Mouse (Mus musculus): ENCODE measurements around the gene Nectin4. TPM values are rescaled to one million over a fixed set of nuclear protein-coding genes. Genes with fewer than 3 reads are reported as not detected.

Nectin4 gene
- total and polyA plus RNA-seq, 2 experiments from 2014 or later = 1.8 to 2.0 TPM

DNA sequence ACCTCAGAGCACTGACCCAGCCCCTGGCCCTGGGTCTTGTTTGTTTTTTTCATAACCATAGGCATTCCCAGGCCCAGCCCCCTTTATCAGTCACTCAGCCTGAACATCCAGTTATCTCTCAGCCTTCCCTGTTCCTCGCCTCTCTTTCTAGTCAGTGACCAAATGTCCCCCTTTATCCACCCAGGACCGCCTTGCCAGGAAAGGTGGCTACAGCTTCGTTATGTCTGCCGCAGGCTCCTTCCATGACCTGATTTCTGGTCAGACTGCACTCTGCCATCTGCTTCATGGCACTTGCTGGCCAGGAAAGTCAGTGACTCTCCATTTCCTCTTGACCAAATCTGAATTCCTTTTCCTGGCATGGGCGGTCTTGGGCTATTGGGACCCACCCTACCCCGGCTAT lies 8.4 kb downstream of the Nectin4 start:
- Histone ChIP-seq H3K9me3 (ENCODE audit: low read length) (no peaks in the 10 kb centered on the region), H3K36me3 (ENCODE audit: insufficient read depth) (no peaks in the 10 kb centered on the region), H3K4me1 (ENCODE audit: insufficient read depth) (no peaks in the 10 kb centered on the region), H3K9ac (no peak overlapping the region), H3K4me2 (ENCODE audit: low read depth) (no peak overlapping the region), H3K4me3 (ENCODE audit: low read depth, low read length) (no peak overlapping the region), H3K27ac (ENCODE audit: low read depth, low read length) (no peak overlapping the region), H3K27me3 (ENCODE audit: insufficient read depth, low read length) (no peaks in the 10 kb centered on the region)
- 93% methylated on average over 6 of the region's 6 CpGs for WGBS
- ATAC-seq = no peak
- TF ChIP-seq CTCF (IDR thresholded peaks at IDR 0.05; ENCODE audit: low read depth) = no peak
- DNase-seq = no peak

DNA sequence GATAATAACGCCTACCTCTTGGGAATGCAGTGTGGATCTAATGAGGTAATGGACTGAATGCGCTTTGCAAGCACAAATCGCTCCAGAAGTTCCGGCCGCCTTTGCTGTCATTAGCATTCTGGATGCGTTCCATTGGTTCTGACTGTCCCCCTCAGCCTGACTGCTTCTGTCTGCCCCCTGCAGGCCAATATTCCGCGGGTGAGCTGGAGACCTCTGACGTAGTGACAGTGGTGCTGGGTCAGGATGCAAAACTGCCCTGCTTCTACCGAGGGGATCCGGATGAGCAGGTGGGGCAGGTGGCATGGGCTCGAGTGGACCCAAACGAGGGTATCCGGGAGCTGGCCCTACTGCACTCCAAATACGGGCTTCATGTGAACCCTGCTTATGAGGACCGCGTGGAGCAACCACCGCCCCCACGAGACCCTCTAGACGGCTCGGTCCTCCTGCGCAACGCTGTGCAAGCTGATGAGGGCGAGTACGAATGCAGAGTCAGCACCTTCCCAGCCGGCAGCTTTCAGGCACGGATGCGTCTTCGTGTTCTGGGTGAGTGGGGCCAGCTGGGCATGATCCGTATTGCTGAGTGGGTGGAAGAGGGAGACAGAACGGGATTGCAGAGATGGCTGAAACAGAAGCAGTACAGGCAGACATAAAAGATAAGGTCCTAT lies 10.2 kb downstream of the Nectin4 start:
- WGBS = 2% methylated on average over 31 of the region's 31 CpGs
- DNase-seq = peak; percentile 81
- peak; percentile 82 for ATAC-seq
- Histone ChIP-seq H3K4me3 (ENCODE audit: low read depth, low read length) (peak overlapping the region; percentile 28), H3K9me3 (ENCODE audit: low read length) (no peaks in the 10 kb centered on the region), H3K27me3 (ENCODE audit: insufficient read depth, low read length) (no peaks in the 10 kb centered on the region), H3K27ac (ENCODE audit: low read depth, low read length) (no peak overlapping the region), H3K4me1 (ENCODE audit: insufficient read depth) (no peaks in the 10 kb centered on the region), H3K9ac (peak overlapping the region; percentile 35; the same call in 1 of the 2 replicates), H3K4me2 (ENCODE audit: low read depth) (peak overlapping the region; percentile 45), H3K36me3 (ENCODE audit: insufficient read depth) (no peaks in the 10 kb centered on the region)
- peak; percentile 74 for TF ChIP-seq CTCF (IDR thresholded peaks at IDR 0.05; ENCODE audit: low read depth)

DNA sequence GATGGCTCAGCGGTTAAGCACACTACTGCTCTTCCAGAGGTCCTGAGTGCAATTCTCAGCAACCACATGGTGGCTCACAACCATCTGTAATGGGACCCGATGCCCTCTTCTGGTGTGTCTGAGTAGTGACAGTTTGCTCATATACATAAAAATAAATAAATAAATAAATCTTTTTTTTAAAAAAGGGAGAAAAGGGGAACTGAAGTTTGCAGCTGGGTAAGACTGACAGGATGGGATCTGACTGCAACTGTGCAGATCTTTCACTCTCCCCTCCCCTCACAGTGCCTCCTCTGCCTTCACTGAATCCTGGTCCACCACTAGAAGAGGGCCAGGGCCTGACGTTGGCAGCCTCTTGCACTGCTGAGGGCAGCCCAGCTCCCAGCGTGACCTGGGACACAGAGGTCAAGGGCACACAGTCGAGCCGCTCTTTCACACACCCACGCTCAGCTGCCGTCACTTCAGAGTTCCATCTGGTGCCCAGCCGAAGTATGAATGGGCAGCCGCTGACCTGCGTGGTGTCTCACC lies 12.3 kb downstream of the Nectin4 start:
- H3K9ac ChIP-seq = no peak overlapping the region
- DNase-seq = no peak
- 89% methylated on average over 11 of the region's 11 CpGs for WGBS
- no peak overlapping the region for H3K4me3 ChIP-seq (ENCODE audit: low read depth, low read length)
- no peak for TF ChIP-seq CTCF (IDR thresholded peaks at IDR 0.05; ENCODE audit: low read depth)
- no peaks in the 10 kb centered on the region for H3K27me3 ChIP-seq (ENCODE audit: insufficient read depth, low read length)
- no peak overlapping the region for H3K27ac ChIP-seq (ENCODE audit: low read depth, low read length)
- no peak for ATAC-seq
- H3K9me3 ChIP-seq (ENCODE audit: low read length) = no peaks in the 10 kb centered on the region
- H3K36me3 ChIP-seq (ENCODE audit: insufficient read depth) = no peaks in the 10 kb centered on the region
- no peaks in the 10 kb centered on the region for H3K4me1 ChIP-seq (ENCODE audit: insufficient read depth)
- H3K4me2 ChIP-seq (ENCODE audit: low read depth) = no peak overlapping the region

DNA sequence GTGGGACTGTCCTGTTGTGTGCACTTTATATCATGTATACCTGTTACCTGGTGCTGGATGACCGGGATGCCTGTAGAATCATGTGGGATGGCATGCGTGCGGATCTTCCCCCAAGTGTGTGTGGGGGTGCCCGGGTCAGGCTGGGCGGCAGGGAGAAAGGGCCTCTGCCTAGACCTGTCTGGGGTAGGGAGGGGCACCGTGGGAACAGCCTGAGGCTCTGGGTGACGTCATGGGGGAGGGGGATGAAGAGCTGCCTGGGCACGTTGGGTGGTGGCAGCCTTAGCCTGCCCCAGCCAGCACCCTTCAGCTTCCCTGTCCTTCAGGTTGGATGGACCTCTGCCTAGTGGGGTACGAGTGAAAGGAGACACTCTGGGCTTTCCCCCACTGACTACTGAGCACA lies 14.5 kb downstream of the Nectin4 start:
- Histone ChIP-seq H3K27me3 (ENCODE audit: insufficient read depth, low read length) (no peaks in the 10 kb centered on the region), H3K4me2 (ENCODE audit: low read depth) (no peak overlapping the region), H3K9ac (no peak overlapping the region), H3K9me3 (ENCODE audit: low read length) (no peaks in the 10 kb centered on the region), H3K27ac (ENCODE audit: low read depth, low read length) (no peak overlapping the region), H3K36me3 (ENCODE audit: insufficient read depth) (no peaks in the 10 kb centered on the region), H3K4me3 (ENCODE audit: low read depth, low read length) (no peak overlapping the region), H3K4me1 (ENCODE audit: insufficient read depth) (no peaks in the 10 kb centered on the region)
- WGBS = 64% methylated on average over 9 of the region's 9 CpGs
- ATAC-seq (no peak), DNase-seq (no peak)
- no peak for TF ChIP-seq CTCF (IDR thresholded peaks at IDR 0.05; ENCODE audit: low read depth)

DNA sequence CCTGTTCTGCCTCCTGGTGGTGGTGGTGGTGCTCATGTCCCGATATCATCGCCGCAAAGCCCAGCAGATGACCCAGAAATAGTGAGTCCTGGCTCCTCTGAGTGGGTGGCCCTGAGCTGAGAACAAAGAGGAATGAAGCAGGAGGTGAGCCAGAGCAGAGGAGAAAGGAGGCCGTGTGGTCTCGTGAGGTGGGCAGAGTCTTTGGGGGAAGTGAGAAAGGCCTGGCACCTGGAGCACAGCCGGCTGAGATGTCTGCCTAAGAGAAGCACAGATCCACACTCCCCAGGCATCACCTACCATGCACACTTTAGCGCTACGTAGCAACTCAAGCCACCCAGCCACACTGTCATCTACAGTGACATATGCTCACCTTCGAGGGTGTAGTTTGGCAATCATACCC lies 15.3 kb downstream of the Nectin4 start:
- DNase-seq (no peak), ATAC-seq (no peak)
- Histone ChIP-seq H3K9ac (no peak overlapping the region), H3K4me3 (ENCODE audit: low read depth, low read length) (no peak overlapping the region), H3K27me3 (ENCODE audit: insufficient read depth, low read length) (no peaks in the 10 kb centered on the region), H3K4me2 (ENCODE audit: low read depth) (no peak overlapping the region), H3K36me3 (ENCODE audit: insufficient read depth) (no peaks in the 10 kb centered on the region), H3K9me3 (ENCODE audit: low read length) (no peaks in the 10 kb centered on the region), H3K27ac (ENCODE audit: low read depth, low read length) (no peak overlapping the region), H3K4me1 (ENCODE audit: insufficient read depth) (no peaks in the 10 kb centered on the region)
- WGBS = 68% methylated on average over 9 of the region's 9 CpGs
- TF ChIP-seq CTCF (IDR thresholded peaks at IDR 0.05; ENCODE audit: low read depth) = no peak; the same call in 1 of the 2 replicates

DNA sequence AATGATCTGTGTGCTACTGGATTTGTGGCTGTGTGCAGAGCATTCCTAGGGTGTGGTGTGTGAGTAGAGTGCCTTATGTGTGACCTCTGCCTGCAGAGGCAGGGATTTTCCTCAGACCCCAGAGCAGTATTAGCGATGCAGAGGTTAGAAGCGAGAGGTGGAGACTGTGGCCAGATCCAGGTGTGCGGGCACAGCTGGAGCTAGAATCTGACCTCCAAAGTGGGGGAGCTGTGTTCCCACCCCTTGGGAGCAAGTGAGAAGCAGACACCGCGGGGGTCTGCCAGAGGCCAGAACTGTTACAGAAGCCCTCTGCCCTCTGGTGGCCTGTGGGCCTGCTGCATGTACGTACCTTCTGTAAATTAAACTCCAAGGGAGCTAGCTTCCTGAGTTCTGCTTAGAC lies 17.2 kb downstream of the Nectin4 start:
- no peaks in the 10 kb centered on the region for H3K27me3 ChIP-seq (ENCODE audit: insufficient read depth, low read length)
- DNase-seq (peak; percentile 29), ATAC-seq (no peak)
- TF ChIP-seq CTCF (IDR thresholded peaks at IDR 0.05; ENCODE audit: low read depth) = peak; percentile 52; the same call in 1 of the 2 replicates
- WGBS = 25% methylated on average over 6 of the region's 6 CpGs
- no peaks in the 10 kb centered on the region for H3K36me3 ChIP-seq (ENCODE audit: insufficient read depth)
- no peak overlapping the region for H3K4me2 ChIP-seq (ENCODE audit: low read depth)
- H3K9me3 ChIP-seq (ENCODE audit: low read length) = no peaks in the 10 kb centered on the region
- H3K9ac ChIP-seq = no peak overlapping the region
- H3K4me1 ChIP-seq (ENCODE audit: insufficient read depth) = no peaks in the 10 kb centered on the region
- H3K4me3 ChIP-seq (ENCODE audit: low read depth, low read length) = no peak overlapping the region
- no peak overlapping the region for H3K27ac ChIP-seq (ENCODE audit: low read depth, low read length)

DNA sequence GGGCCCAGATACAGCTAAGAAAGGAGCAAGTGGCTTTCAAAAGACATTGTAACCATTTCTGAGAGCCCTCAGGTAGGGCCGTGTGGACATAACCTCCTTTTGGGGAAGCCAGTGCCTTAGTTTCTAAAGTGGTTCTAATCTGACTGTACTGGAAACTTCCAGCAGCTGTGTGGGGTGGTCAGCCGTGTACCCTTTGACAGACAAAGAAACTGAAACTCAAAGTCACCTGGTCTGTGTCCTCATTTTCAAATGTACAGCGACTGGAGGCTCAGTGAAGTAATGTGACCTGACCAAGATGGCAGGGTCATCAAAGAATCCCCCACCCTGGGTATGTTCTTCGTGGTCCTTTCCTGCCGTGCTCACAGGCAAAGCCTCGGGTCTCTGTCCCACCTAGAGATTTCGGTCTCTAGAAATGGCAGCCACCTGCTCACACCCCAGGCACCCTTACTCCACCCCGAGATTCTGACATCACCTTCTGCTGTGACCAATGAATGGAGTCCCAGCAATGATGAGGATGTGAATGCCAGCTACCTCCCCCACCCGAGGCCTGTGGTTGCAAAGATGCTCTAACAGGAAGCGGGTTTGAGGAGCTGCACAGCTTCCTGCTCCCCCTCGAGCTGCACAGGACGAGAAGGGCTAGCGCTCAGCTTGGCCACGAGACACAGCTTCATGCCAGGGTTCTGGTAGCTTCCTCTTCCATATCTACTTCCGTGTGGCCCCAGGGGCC lies 18.6 kb downstream of the Nectin4 start, which contains the start of gene Arhgap30:
Gene Arhgap30 (plus strand): TSS at position 579 of the 727 bp plus-strand sequence.
- no peak for TF ChIP-seq CTCF (IDR thresholded peaks at IDR 0.05; ENCODE audit: low read depth)

More for the DNA sequence above, 18.6 kb downstream of the Nectin4 start, which contains the start of gene Arhgap30:
- no peaks in the 10 kb centered on the region for H3K36me3 ChIP-seq (ENCODE audit: insufficient read depth)
- no peak within 1 kb of the TSS for H3K4me2 ChIP-seq (ENCODE audit: low read depth)
- H3K27me3 ChIP-seq (ENCODE audit: insufficient read depth, low read length) = no peaks in the 10 kb centered on the region
- H3K4me1 ChIP-seq (ENCODE audit: insufficient read depth) = no peaks in the 10 kb centered on the region
- DNase-seq = no peak
- H3K9me3 ChIP-seq (ENCODE audit: low read length) = no peaks in the 10 kb centered on the region
- H3K9ac ChIP-seq = no peak within 1 kb of the TSS
- H3K27ac ChIP-seq (ENCODE audit: low read depth, low read length) = no peak within 1 kb of the TSS
- ATAC-seq = no peak
- WGBS = 84% methylated on average over 15 of the region's 15 CpGs
- no peak within 1 kb of the TSS for H3K4me3 ChIP-seq (ENCODE audit: low read depth, low read length)

All from forebrain, postnatal 0 days (tissue).